Mouse (Mus musculus) MEL (cell line): ENCODE data around the gene Bcas3. TPM values are rescaled to one million over a fixed set of nuclear protein-coding genes. Genes with fewer than 3 reads are reported as not detected.

Source experiments
- DNase-seq: peaks from one replicate; pipeline ENCODE4 v3.0.0; 2011; ENCODE audit warnings: low read depth, low spot score
- H3K27ac ChIP-seq: 2 replicates; pipeline ENCODE4 v1.5.1; 2012; ENCODE audit warnings: low read depth, mild to moderate bottlenecking, control low read depth, low read length, moderate library complexity; ENCODE audit not compliant: control insufficient read depth
- H3K27me3 ChIP-seq, 2 experiments: fragments of 150-350 bp in 1 of 2; sonication (generic) in 1 of 2; 2 replicates each; pipeline ENCODE4 v1.6.1; 2012; ENCODE audit warnings: low read length in 2 of 2, mild to moderate bottlenecking in 2 of 2, improper control_type of control experiment in 1 of 2, moderate library complexity in 1 of 2; ENCODE audit not compliant: insufficient read depth in 2 of 2, control insufficient read depth in 1 of 2
- H3K36me3 ChIP-seq, 2 experiments: 2 replicates each; pipeline ENCODE4 v1.6.1; 2012 to 2014; ENCODE audit warnings: low read length in 2 of 2, improper control_type of control experiment in 1 of 2, inconsistent platforms in 1 of 2, mild to moderate bottlenecking in 1 of 2; ENCODE audit not compliant: insufficient read depth in 2 of 2, control insufficient read depth in 1 of 2
- H3K4me1 ChIP-seq, 2 experiments: fragments of 150-350 bp in 1 of 2; sonication (generic) in 1 of 2; 2 replicates each; pipeline ENCODE4 v1.6.1; 2012; ENCODE audit warnings: low read length in 2 of 2, improper control_type of control experiment in 1 of 2, mild to moderate bottlenecking in 1 of 2; ENCODE audit not compliant: insufficient read depth in 2 of 2, control insufficient read depth in 1 of 2
- H3K4me3 ChIP-seq, 2 experiments: fragments of 150-350 bp in 1 of 2; sonication (generic) in 1 of 2; 2 replicates each; pipeline ENCODE4 v1.5.1; 2012; ENCODE audit warnings: low read depth in 2 of 2, low read length in 2 of 2, mild to moderate bottlenecking in 2 of 2, moderate library complexity in 2 of 2, control low read depth in 1 of 2, improper control_type of control experiment in 1 of 2; ENCODE audit not compliant: control insufficient read depth in 1 of 2, insufficient read depth in 1 of 2
- H3K79me2 ChIP-seq: 2 replicates; pipeline ENCODE4 v1.6.1; 2012; ENCODE audit warnings: mild to moderate bottlenecking, low read length, moderate library complexity; ENCODE audit not compliant: control insufficient read depth, poor library complexity, insufficient read depth
- H3K9ac ChIP-seq: 2 replicates; pipeline ENCODE4 v1.6.1; 2012; ENCODE audit warnings: low read depth, mild to moderate bottlenecking, control low read depth, low read length, moderate library complexity; ENCODE audit not compliant: control insufficient read depth, poor library complexity, severe bottlenecking
- H3K9me3 ChIP-seq: fragments of 150-350 bp; sonication (generic); replicated peaks from 2 replicates; pipeline ENCODE4 v1.6.1; 2012; ENCODE audit warnings: mild to moderate bottlenecking, low read length, improper control_type of control experiment, moderate library complexity; ENCODE audit not compliant: insufficient read depth
- BHLHE40 ChIP-seq: IDR thresholded peaks from 2 replicates; pipeline ENCODE4 v1.6.1; 2012; ENCODE audit warnings: low read depth, mild to moderate bottlenecking, inconsistent platforms, low read length, improper control_type of control experiment, borderline replicate concordance
- CHD1 ChIP-seq: IDR thresholded peaks from 2 replicates; pipeline ENCODE4 v1.6.1; 2012; ENCODE audit warnings: low read depth, mild to moderate bottlenecking, inconsistent platforms, low read length, improper control_type of control experiment
- CHD2 ChIP-seq: IDR thresholded peaks from 2 replicates; pipeline ENCODE4 v1.6.1; 2011; ENCODE audit warnings: low read length, improper control_type of control experiment
- ELF1 ChIP-seq: IDR thresholded peaks from 2 replicates; pipeline ENCODE4 v1.6.1; 2014; ENCODE audit warnings: low read depth, mild to moderate bottlenecking, inconsistent platforms, low read length, improper control_type of control experiment, moderate library complexity
- ETS1 ChIP-seq: IDR thresholded peaks from 2 replicates; pipeline ENCODE4 v1.6.1; 2012; ENCODE audit warnings: low read depth, mild to moderate bottlenecking, inconsistent platforms, low read length, improper control_type of control experiment, moderate library complexity
- GATA1 ChIP-seq: IDR thresholded peaks from 2 replicates; pipeline ENCODE4 v1.6.1; 2011; ENCODE audit warnings: low read depth, low read length, improper control_type of control experiment
- JUND ChIP-seq: IDR thresholded peaks from 2 replicates; pipeline ENCODE4 v1.6.1; 2011; ENCODE audit warnings: low read depth, mild to moderate bottlenecking, improper control_type of control experiment, low read length
- MAX ChIP-seq: IDR thresholded peaks from 2 replicates; pipeline ENCODE4 v1.6.1; 2011; ENCODE audit warnings: low read length, improper control_type of control experiment
- MAZ ChIP-seq: IDR thresholded peaks from 2 replicates; pipeline ENCODE4 v1.6.1; 2012; ENCODE audit warnings: low read depth, mild to moderate bottlenecking, inconsistent platforms, low read length, improper control_type of control experiment
- MXI1 ChIP-seq: IDR thresholded peaks from 2 replicates; pipeline ENCODE4 v1.6.1; 2011; ENCODE audit warnings: mild to moderate bottlenecking, low read depth, low read length, improper control_type of control experiment
- MYB ChIP-seq: IDR thresholded peaks from 2 replicates; pipeline ENCODE4 v1.6.1; 2011; ENCODE audit warnings: mild to moderate bottlenecking, low read depth, low read length, improper control_type of control experiment
- MYC ChIP-seq: IDR thresholded peaks from 2 replicates; pipeline ENCODE4 v1.6.1; 2011; ENCODE audit warnings: low read depth, mild to moderate bottlenecking, low read length, improper control_type of control experiment, moderate library complexity
- NRF1 ChIP-seq: IDR thresholded peaks from 2 replicates; pipeline ENCODE4 v1.6.1; 2014; ENCODE audit warnings: low read depth, mild to moderate bottlenecking, inconsistent platforms, low read length, improper control_type of control experiment, moderate library complexity; ENCODE audit not compliant: poor library complexity, insufficient read depth, severe bottlenecking
- POLR2AphosphoS2 ChIP-seq: IDR thresholded peaks from 2 replicates; pipeline ENCODE4 v1.6.1; 2011; ENCODE audit warnings: low read length, improper control_type of control experiment
- RAD21 ChIP-seq: IDR thresholded peaks from 2 replicates; pipeline ENCODE4 v1.6.1; 2011; ENCODE audit warnings: mild to moderate bottlenecking, low read depth, low read length, improper control_type of control experiment
- RCOR1 ChIP-seq: IDR thresholded peaks from 2 replicates; pipeline ENCODE4 v1.6.1; 2012; ENCODE audit warnings: low read depth, mild to moderate bottlenecking, inconsistent platforms, low read length, improper control_type of control experiment
- SMC3 ChIP-seq: IDR thresholded peaks from 2 replicates; pipeline ENCODE4 v1.6.1; 2011; ENCODE audit warnings: low read depth, low read length, improper control_type of control experiment
- TAL1 ChIP-seq: IDR thresholded peaks from 2 replicates; pipeline ENCODE4 v1.6.1; 2012; ENCODE audit warnings: mild to moderate bottlenecking, inconsistent platforms, low read length, moderate library complexity, mixed read lengths
- TCF12 ChIP-seq: IDR thresholded peaks from 2 replicates; pipeline ENCODE4 v1.6.1; 2014; ENCODE audit warnings: low read depth, mild to moderate bottlenecking, inconsistent platforms, low read length, improper control_type of control experiment, moderate library complexity
- UBTF ChIP-seq: IDR thresholded peaks from 2 replicates; pipeline ENCODE4 v1.6.1; 2012; ENCODE audit warnings: low read depth, mild to moderate bottlenecking, inconsistent platforms, low read length, improper control_type of control experiment, moderate library complexity, borderline replicate concordance; ENCODE audit not compliant: insufficient read depth
- USF2 ChIP-seq, 2 experiments: IDR thresholded peaks; 2 replicates each; pipeline ENCODE4 v1.6.1; 2011 to 2012; ENCODE audit warnings: improper control_type of control experiment in 2 of 2, low read length in 2 of 2, borderline replicate concordance in 1 of 2, inconsistent platforms in 1 of 2, low read depth in 1 of 2, mild to moderate bottlenecking in 1 of 2; ENCODE audit not compliant: insufficient read depth in 1 of 2
- ZC3H11A ChIP-seq: IDR thresholded peaks from 2 replicates; pipeline ENCODE4 v1.6.1; 2012; ENCODE audit warnings: low read depth, mild to moderate bottlenecking, inconsistent platforms, low read length, improper control_type of control experiment
- ZMIZ1 ChIP-seq: IDR thresholded peaks from 2 replicates; pipeline ENCODE4 v1.6.1; 2012; ENCODE audit warnings: low read depth, mild to moderate bottlenecking, inconsistent platforms, low read length, improper control_type of control experiment, moderate library complexity
- ZNF384 ChIP-seq: IDR thresholded peaks from 2 replicates; pipeline ENCODE4 v1.6.1; 2012; ENCODE audit warnings: low read depth, mild to moderate bottlenecking, inconsistent platforms, low read length, improper control_type of control experiment
- polyA plus RNA-seq, 2 experiments: library from polyadenylated mRNA; stranded (reverse) in 1 of 2; unstranded in 1 of 2; fragments of >175 nt in 1 of 2; fragments of >200 nt in 1 of 2; gene quantifications; 2 replicates each; pipeline versions ENCODE4 v1.2.1 to v1.2.4; 2012; ENCODE audit warnings: low replicate concordance in 2 of 2, low read depth in 1 of 2; ENCODE audit not compliant: insufficient read length in 2 of 2, insufficient read depth in 1 of 2, missing spikeins in 1 of 2
- total RNA-seq: library from RNA; depleted of rRNA; stranded (reverse); fragments of 300-350 nt; gene quantifications from 2 replicates; pipeline ENCODE4 v1.2.3, GENCODE M21; 2012

The Bcas3 gene
- total and polyA plus RNA-seq, 3 experiments = 8.6 to 14.7 TPM; not detected in 1

GRCm38 (mm10) chr11:85339173-85339831, 13.7 kb upstream of the Bcas3 start (continued):
- TF ChIP-seq CHD1 = no peak
- peak; percentile 88; the same call in 1 of the 2 replicates for TF ChIP-seq RCOR1
- TF ChIP-seq ZNF384 = no peak; the same call in 1 of the 2 replicates
- peak; percentile 46; the same call in 1 of the 2 replicates for TF ChIP-seq MAX
- peak; percentile 99 for TF ChIP-seq TCF12
- no peak for TF ChIP-seq NRF1
- no peak for TF ChIP-seq ZC3H11A
- TF ChIP-seq UBTF = no peak
- peak; percentile 84 for TF ChIP-seq ETS1
- TF ChIP-seq USF2 (IDR thresholded peaks at IDR 0.05; ENCODE audit: borderline replicate concordance in 1 of 2, insufficient read depth in 1 of 2, low read depth in 1 of 2, low read length in 2 of 2) = no peak
- TF ChIP-seq MXI1 = peak; percentile 60; the same call in 1 of the 2 replicates
- TF ChIP-seq MYC = peak; percentile 51; the same call in 1 of the 2 replicates
- TF ChIP-seq ELF1 = no peak
- TF ChIP-seq CHD2 = no peak
- peak; percentile 27; the same call in 1 of the 2 replicates for TF ChIP-seq SMC3
- peak; percentile 62 for TF ChIP-seq MYB
- no peak for TF ChIP-seq ZMIZ1
- no peak for TF ChIP-seq RAD21
- TF ChIP-seq TAL1 = peak; percentile 99
- no peak for TF ChIP-seq POLR2AphosphoS2
- TF ChIP-seq MAZ = 0 out of 2 replicates have a peak, but pooled peaks have one; percentile 18

DNA sequence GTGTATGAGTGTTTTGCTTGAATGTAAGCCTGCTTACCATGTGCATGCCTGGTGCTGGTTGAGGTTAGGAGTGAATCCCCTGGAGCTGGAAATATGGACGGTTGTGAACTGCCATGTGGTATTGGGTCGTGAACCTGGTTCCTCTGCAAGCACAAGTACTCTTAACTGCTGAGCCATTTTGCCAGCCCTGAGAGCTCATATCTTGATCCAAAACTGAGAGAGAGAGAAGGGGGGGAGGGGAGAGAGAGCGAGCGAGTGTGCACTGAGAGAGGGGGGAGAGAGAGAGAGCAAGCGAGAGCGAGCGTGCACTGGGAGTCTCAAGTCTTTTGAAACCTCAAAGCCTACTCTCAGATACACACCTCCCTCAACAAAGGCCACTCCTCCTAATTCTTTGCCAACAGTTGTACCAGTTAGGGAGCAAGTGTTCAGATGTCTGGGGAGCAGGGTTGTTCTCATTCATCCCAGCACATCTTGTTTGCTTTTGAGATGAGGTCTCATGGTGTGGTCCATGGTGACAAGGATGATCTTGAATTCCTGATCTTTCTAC, 12.8 kb upstream of the Bcas3 start:
- TF ChIP-seq RAD21 (no peak), GATA1 (0 out of 2 replicates have a peak, but pooled peaks have one; percentile 11), BHLHE40 (peak; percentile 5; the same call in 1 of the 2 replicates), MAZ (0 out of 2 replicates have a peak, but pooled peaks have one; percentile 63), USF2 (IDR thresholded peaks at IDR 0.05; ENCODE audit: borderline replicate concordance in 1 of 2, insufficient read depth in 1 of 2, low read depth in 1 of 2, low read length in 2 of 2) (no peak), MAX (no peak), MYC (0 out of 2 replicates have a peak, but pooled peaks have one; percentile 9), JUND (0 out of 2 replicates have a peak, but pooled peaks have one; percentile 13)
- Histone ChIP-seq H3K4me3 (no peak overlapping the region; a peak in 1 of 4 replicates), H3K27ac (peak overlapping the region; percentile 88), H3K36me3 (peaks cover 3 to 38% of the 10 kb centered on the region in 2 experiments), H3K4me1 (peaks cover 12 to 13% of the 10 kb centered on the region in 2 experiments), H3K27me3 (no peaks in the 10 kb centered on the region), H3K9me3 (no peaks in the 10 kb centered on the region), H3K79me2 (no peaks in the 10 kb centered on the region), H3K9ac (0 out of 2 replicates have a peak overlapping the region, but pooled peaks have one; percentile 4)
- DNase-seq = no peak
